Mouse (Mus musculus) neural tube, embryonic 10.5 days (tissue): ENCODE results near the gene Ddx54.

Source experiments
- DNase-seq: peaks from one replicate; pipeline ENCODE4 v3.0.0-alpha.2; 2017; ENCODE audit warnings: low spot score; ENCODE audit errors: extremely low spot score

The Ddx54 gene

GRCm38 (mm10) chr5:120612442-120612821 lies at the start of gene Ddx54, which contains the start of gene Rita1:
Gene Ddx54, plus strand, starts transcription at chr5:120612739.
Gene Rita1, minus strand, starts transcription at chr5:120612589.
- peak; percentile 98 for DNase-seq

- DNase-seq: peak; percentile 68
Measured at GRCm38 (mm10) chr5:120562956-120563913, 49.3 kb upstream of the Ddx54 start.

GRCm38 (mm10) chr5:120563914-120564311 lies 48.6 kb upstream of the Ddx54 start:
- no peak for DNase-seq

GRCm38 (mm10) chr5:120565171-120565905 lies 47.2 kb upstream of the Ddx54 start:
- no peak for DNase-seq

GRCm38 (mm10) chr5:120566101-120566500 lies 46.4 kb upstream of the Ddx54 start:
- no peak for DNase-seq

GRCm38 (mm10) chr5:120566681-120567252 lies 45.8 kb upstream of the Ddx54 start:
- no peak for DNase-seq

GRCm38 (mm10) chr5:120567253-120567701 lies 45.3 kb upstream of the Ddx54 start:
- DNase-seq: peak; percentile 73

GRCm38 (mm10) chr5:120567761-120568211 lies 44.8 kb upstream of the Ddx54 start:
- no peak for DNase-seq

GRCm38 (mm10) chr5:120568336-120568768 lies 44.2 kb upstream of the Ddx54 start:
- DNase-seq: no peak

- no peak for DNase-seq
Measured at GRCm38 (mm10) chr5:120568964-120569363, 43.6 kb upstream of the Ddx54 start.

GRCm38 (mm10) chr5:120569791-120570190 lies 42.7 kb upstream of the Ddx54 start:
- DNase-seq: no peak

GRCm38 (mm10) chr5:120570289-120570897 lies 42.1 kb upstream of the Ddx54 start:
- DNase-seq: no peak

GRCm38 (mm10) chr5:120571056-120571740 lies 41.3 kb upstream of the Ddx54 start:
- DNase-seq: no peak

GRCm38 (mm10) chr5:120574469-120575063 lies 38.0 kb upstream of the Ddx54 start:
- no peak for DNase-seq

GRCm38 (mm10) chr5:120576781-120577301 lies 35.7 kb upstream of the Ddx54 start:
- no peak for DNase-seq

GRCm38 (mm10) chr5:120577935-120578441 lies 34.6 kb upstream of the Ddx54 start:
- no peak for DNase-seq

- DNase-seq: peak; percentile 69
Measured at GRCm38 (mm10) chr5:120578504-120579081, 33.9 kb upstream of the Ddx54 start.

- peak; percentile 43 for DNase-seq
Measured at GRCm38 (mm10) chr5:120579211-120579897, 33.2 kb upstream of the Ddx54 start.
